Mouse (Mus musculus): Measurements from ENCODE around the gene Fam160b1. TPM values are rescaled to one million over a fixed set of nuclear protein-coding genes. Genes with fewer than 3 reads are reported as not detected.
A peak's percentile ranks its signal among the peaks of the same experiment; 100 is the strongest.

Fam160b1 gene
- polyA plus RNA-seq, 1 experiment from 2014 or later = 14.3 TPM

- 57% methylated on average over 3 of the region's 3 CpGs for WGBS
- Histone ChIP-seq H3K4me1 (0 out of 2 replicates have a peak, but pooled peaks cover 9% of the 10 kb centered on the region), H3K9ac (no peak overlapping the region), H3K4me3 (replicated peaks) (no peak overlapping the region), H3K27ac (no peak overlapping the region), H3K4me2 (no peak overlapping the region), H3K9me3 (no peaks in the 10 kb centered on the region), H3K36me3 (no peaks in the 10 kb centered on the region), H3K27me3 (replicated peaks) (no peaks in the 10 kb centered on the region)
- ATAC-seq (ENCODE audit: insufficient read depth, low FRiP score, low read depth) = no peak
These were observed 52.7 kb downstream of the Fam160b1 start for GRCm38 (mm10) chr19:57413170-57413569.

- WGBS = 84% methylated on average over 6 of the region's 6 CpGs
- no peak for ATAC-seq (ENCODE audit: insufficient read depth, low FRiP score, low read depth)
- Histone ChIP-seq H3K4me1 (0 out of 2 replicates have a peak, but pooled peaks cover 9% of the 10 kb centered on the region), H3K27me3 (replicated peaks) (no peaks in the 10 kb centered on the region), H3K9me3 (no peaks in the 10 kb centered on the region), H3K27ac (no peak overlapping the region), H3K4me3 (replicated peaks) (no peak overlapping the region), H3K9ac (no peak overlapping the region), H3K4me2 (no peak overlapping the region), H3K36me3 (no peaks in the 10 kb centered on the region)
These were observed 53.4 kb downstream of the Fam160b1 start for GRCm38 (mm10) chr19:57413918-57414317.

GRCm38 (mm10) chr19:57415031-57415807, 54.7 kb downstream of the Fam160b1 start:
- WGBS = 76% methylated on average over 8 of the region's 8 CpGs
- Histone ChIP-seq H3K4me3 (replicated peaks) (no peak overlapping the region), H3K27me3 (replicated peaks) (no peaks in the 10 kb centered on the region), H3K4me1 (0 out of 2 replicates have a peak, but pooled peaks cover 9% of the 10 kb centered on the region), H3K4me2 (no peak overlapping the region), H3K27ac (no peak overlapping the region), H3K9me3 (no peaks in the 10 kb centered on the region), H3K9ac (no peak overlapping the region), H3K36me3 (no peaks in the 10 kb centered on the region)
- ATAC-seq (ENCODE audit: insufficient read depth, low FRiP score, low read depth) = no peak

- Histone ChIP-seq H3K27me3 (replicated peaks) (no peaks in the 10 kb centered on the region), H3K4me2 (peak overlapping the region; percentile 43), H3K4me3 (replicated peaks) (peak overlapping the region; percentile 19), H3K9me3 (no peaks in the 10 kb centered on the region), H3K27ac (no peak overlapping the region), H3K36me3 (no peaks in the 10 kb centered on the region), H3K9ac (no peak overlapping the region), H3K4me1 (no peaks in the 10 kb centered on the region)
- no peak; the same call in 1 of the 2 replicates for ATAC-seq (ENCODE audit: insufficient read depth, low FRiP score, low read depth)
- 25% methylated on average over 17 of the region's 17 CpGs for WGBS
These were observed 57.5 kb downstream of the Fam160b1 start for GRCm38 (mm10) chr19:57417800-57418580.

GRCm38 (mm10) chr19:57423402-57423801, 62.9 kb downstream of the Fam160b1 start:
- H3K4me2 ChIP-seq = no peak overlapping the region
- H3K9me3 ChIP-seq = no peaks in the 10 kb centered on the region
- 25% methylated on average over 3 of the region's 3 CpGs for WGBS
- no peaks in the 10 kb centered on the region for H3K4me1 ChIP-seq
- H3K36me3 ChIP-seq = no peaks in the 10 kb centered on the region
- H3K27ac ChIP-seq = no peak overlapping the region
- no peak overlapping the region for H3K9ac ChIP-seq
- no peak overlapping the region for H3K4me3 ChIP-seq (replicated peaks)
- no peaks in the 10 kb centered on the region for H3K27me3 ChIP-seq (replicated peaks)
- no peak for ATAC-seq (ENCODE audit: insufficient read depth, low FRiP score, low read depth)

- no peaks in the 10 kb centered on the region for H3K27me3 ChIP-seq (replicated peaks)
- no peak overlapping the region for H3K4me3 ChIP-seq (replicated peaks)
- H3K9me3 ChIP-seq = no peaks in the 10 kb centered on the region
- 95% methylated on average over 15 of the region's 15 CpGs for WGBS
- H3K9ac ChIP-seq = no peak overlapping the region
- H3K4me1 ChIP-seq = no peaks in the 10 kb centered on the region
- H3K4me2 ChIP-seq = no peak overlapping the region
- H3K36me3 ChIP-seq = no peaks in the 10 kb centered on the region
- ATAC-seq (ENCODE audit: insufficient read depth, low FRiP score, low read depth) = no peak
- H3K27ac ChIP-seq = no peak overlapping the region
These were observed 64.8 kb downstream of the Fam160b1 start for GRCm38 (mm10) chr19:57425296-57425695.

- Histone ChIP-seq H3K9me3 (no peaks in the 10 kb centered on the region), H3K27me3 (replicated peaks) (no peaks in the 10 kb centered on the region), H3K36me3 (no peaks in the 10 kb centered on the region), H3K4me3 (replicated peaks) (no peak overlapping the region), H3K27ac (no peak overlapping the region), H3K4me2 (no peak overlapping the region), H3K4me1 (no peaks in the 10 kb centered on the region), H3K9ac (no peak overlapping the region)
- no peak for ATAC-seq (ENCODE audit: insufficient read depth, low FRiP score, low read depth)
- WGBS = 90% methylated on average over 8 of the region's 8 CpGs
These were observed 66.4 kb downstream of the Fam160b1 start for GRCm38 (mm10) chr19:57426841-57427240.

- Histone ChIP-seq H3K9me3 (no peaks in the 10 kb centered on the region), H3K4me1 (no peaks in the 10 kb centered on the region), H3K27me3 (replicated peaks) (no peaks in the 10 kb centered on the region), H3K9ac (no peak overlapping the region), H3K4me3 (replicated peaks) (no peak overlapping the region), H3K4me2 (no peak overlapping the region), H3K27ac (no peak overlapping the region), H3K36me3 (no peaks in the 10 kb centered on the region)
- no peak for ATAC-seq (ENCODE audit: insufficient read depth, low FRiP score, low read depth)
- WGBS = 76% methylated on average over 14 of the region's 14 CpGs
These were observed 67.4 kb downstream of the Fam160b1 start for GRCm38 (mm10) chr19:57427756-57428438.

- WGBS = 81% methylated on average over 3 of the region's 3 CpGs
- Histone ChIP-seq H3K27ac (no peak overlapping the region), H3K4me1 (no peaks in the 10 kb centered on the region), H3K4me2 (no peak overlapping the region), H3K27me3 (replicated peaks) (no peaks in the 10 kb centered on the region), H3K4me3 (replicated peaks) (no peak overlapping the region), H3K9me3 (no peaks in the 10 kb centered on the region), H3K36me3 (no peaks in the 10 kb centered on the region), H3K9ac (no peak overlapping the region)
- no peak for ATAC-seq (ENCODE audit: insufficient read depth, low FRiP score, low read depth)
These were observed 68.2 kb downstream of the Fam160b1 start for GRCm38 (mm10) chr19:57428641-57429040.

- Histone ChIP-seq H3K9ac (no peak overlapping the region), H3K4me1 (no peaks in the 10 kb centered on the region), H3K4me3 (replicated peaks) (no peak overlapping the region), H3K9me3 (no peaks in the 10 kb centered on the region), H3K36me3 (no peaks in the 10 kb centered on the region), H3K4me2 (no peak overlapping the region), H3K27ac (no peak overlapping the region), H3K27me3 (replicated peaks) (no peaks in the 10 kb centered on the region)
- 67% methylated on average over 6 of the region's 6 CpGs for WGBS
- ATAC-seq (ENCODE audit: insufficient read depth, low FRiP score, low read depth) = no peak
These were observed 69.4 kb downstream of the Fam160b1 start for GRCm38 (mm10) chr19:57429926-57430325.

GRCm38 (mm10) chr19:57431476-57431875, 71.0 kb downstream of the Fam160b1 start:
- Histone ChIP-seq H3K9ac (no peak overlapping the region), H3K9me3 (no peaks in the 10 kb centered on the region), H3K4me2 (no peak overlapping the region), H3K27me3 (replicated peaks) (no peaks in the 10 kb centered on the region), H3K4me3 (replicated peaks) (no peak overlapping the region), H3K36me3 (no peaks in the 10 kb centered on the region), H3K4me1 (no peaks in the 10 kb centered on the region), H3K27ac (no peak overlapping the region)
- WGBS = 47% methylated on average over 6 of the region's 6 CpGs
- ATAC-seq (ENCODE audit: insufficient read depth, low FRiP score, low read depth) = no peak

- Histone ChIP-seq H3K4me2 (no peak overlapping the region), H3K4me1 (no peaks in the 10 kb centered on the region), H3K4me3 (replicated peaks) (no peak overlapping the region), H3K27me3 (replicated peaks) (no peaks in the 10 kb centered on the region), H3K9me3 (no peaks in the 10 kb centered on the region), H3K27ac (no peak overlapping the region), H3K9ac (no peak overlapping the region), H3K36me3 (no peaks in the 10 kb centered on the region)
- 82% methylated on average over 6 of the region's 6 CpGs for WGBS
- no peak for ATAC-seq (ENCODE audit: insufficient read depth, low FRiP score, low read depth)
These were observed 73.5 kb downstream of the Fam160b1 start for GRCm38 (mm10) chr19:57434024-57434423.
